Mouse (Mus musculus) lung, postnatal 25 days (tissue): Measurements from ENCODE around the gene Iqck.

Experiments used
- DNase-seq: peaks from one replicate; pipeline ENCODE4 v3.0.0; 2022; ENCODE audit warnings: low spot score

Gene Iqck

GRCm38 (mm10) chr7:118851571-118851970 lies 4.0 kb upstream of the Iqck start:
- peak; percentile 32 for DNase-seq

DNA sequence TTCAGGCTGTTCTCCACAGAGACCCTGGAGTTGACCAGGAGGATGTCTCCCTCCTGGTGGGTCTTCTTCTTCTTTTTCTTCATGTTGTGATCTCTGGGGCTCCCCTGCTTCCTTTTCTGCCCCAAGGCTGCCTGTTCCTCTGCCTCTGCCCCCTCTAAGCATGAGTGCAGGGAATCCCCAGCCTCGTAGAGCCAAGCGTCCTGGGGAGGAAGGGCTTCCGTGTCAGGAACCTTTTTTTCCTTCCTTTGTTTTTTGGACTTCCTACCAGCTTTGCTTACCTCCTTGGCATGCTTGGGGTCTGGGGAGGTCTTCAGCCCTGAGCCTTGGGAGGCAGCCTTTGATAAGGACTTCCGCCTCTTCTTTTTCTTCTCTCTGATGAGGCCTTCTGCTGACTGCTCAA lies 2.9 kb upstream of the Iqck start:
- DNase-seq, result no peak

DNA sequence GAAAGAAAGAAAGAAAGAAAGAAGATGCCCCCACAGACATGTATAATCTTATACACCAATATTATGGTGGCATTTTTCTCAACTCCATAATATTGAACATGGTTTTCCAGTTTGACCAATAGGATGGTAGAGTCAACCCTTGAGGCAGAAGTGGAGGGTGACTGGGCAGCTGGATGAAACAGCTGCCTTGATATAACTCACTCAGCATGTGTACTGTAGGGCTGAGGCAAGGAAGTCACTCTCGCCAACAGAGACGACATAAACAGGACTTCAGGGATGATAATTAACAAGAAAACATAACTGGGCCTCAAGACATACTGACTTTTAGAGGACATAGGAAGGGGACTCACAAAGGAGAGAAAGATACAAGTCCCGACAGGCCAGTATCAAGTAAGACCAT lies 946 bp upstream of the Iqck start:
- no peak for DNase-seq

GRCm38 (mm10) chr7:118855877-118856304 lies 339 bp downstream of the Iqck start, which contains the start of gene Knop1:
TSS of gene Knop1 (minus strand) at chr7:118856254.
- DNase-seq, result no peak

GRCm38 (mm10) chr7:118858640-118859039 lies 3.1 kb downstream of the Iqck start:
- no peak for DNase-seq

DNA sequence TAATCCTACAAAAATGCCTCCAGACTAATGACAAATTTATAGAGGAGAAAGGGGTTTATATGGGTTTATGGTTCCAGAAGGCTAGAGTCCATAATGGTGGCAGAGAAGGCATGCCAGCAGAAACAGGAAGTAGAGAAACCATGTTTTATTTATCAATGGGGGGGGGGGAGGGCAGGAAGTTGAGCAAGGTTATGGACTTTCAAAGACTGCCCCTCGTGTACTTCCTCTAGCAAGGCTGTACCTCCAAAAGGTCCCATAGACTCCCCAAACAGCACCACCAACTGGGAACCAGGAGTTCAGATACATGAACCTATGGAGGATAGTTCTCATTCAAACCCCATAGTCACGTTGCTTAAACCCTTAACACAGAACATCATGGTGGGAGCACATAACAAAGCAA lies 9.8 kb downstream of the Iqck start:
- no peak for DNase-seq

DNA sequence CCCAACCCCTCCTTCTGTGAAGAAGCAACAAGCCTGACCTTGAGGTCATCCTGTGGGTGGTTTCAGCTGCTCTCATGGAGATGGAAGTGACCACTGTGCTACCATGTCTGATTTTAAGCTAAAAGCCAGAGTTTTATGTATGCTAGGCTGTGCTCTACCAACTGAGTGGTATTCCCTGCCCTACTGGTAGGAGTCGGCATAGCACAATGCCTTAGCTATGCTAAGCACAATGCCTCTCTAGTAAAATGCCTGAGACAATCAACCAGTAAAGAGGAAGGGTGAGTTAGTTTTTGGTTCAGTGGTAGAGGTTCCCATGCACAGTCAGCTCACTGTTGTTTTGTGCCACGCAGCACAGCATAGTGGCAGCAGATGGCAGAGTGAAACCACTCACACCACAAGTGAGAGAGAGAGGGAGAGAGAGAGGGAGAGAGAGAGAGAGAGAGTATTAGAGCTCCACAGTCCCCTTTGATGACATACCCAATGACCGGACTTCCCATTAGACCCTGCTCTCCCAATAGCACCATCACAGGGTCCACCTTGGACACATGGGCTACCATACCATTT lies 24.0 kb downstream of the Iqck start:
- no peak for DNase-seq

DNA sequence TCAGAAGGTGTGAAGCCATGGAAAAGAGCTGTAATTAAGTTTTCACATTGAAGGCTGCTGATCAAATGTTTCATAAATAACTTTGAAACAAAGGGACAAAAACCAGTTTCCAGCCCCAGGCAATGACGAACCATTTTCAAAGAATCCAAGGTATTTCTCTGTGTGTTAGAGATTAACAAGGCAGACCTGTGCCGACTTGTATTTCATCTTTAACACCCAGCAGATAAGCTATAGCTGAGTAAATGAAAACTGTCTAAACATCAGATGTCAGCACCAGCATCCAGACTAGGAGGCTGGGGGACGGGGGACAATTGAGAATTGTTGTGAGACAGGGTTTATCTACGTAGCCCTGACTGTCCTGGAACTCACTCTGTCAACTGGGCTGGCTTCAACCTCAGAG lies 28.4 kb downstream of the Iqck start:
- no peak for DNase-seq

DNA sequence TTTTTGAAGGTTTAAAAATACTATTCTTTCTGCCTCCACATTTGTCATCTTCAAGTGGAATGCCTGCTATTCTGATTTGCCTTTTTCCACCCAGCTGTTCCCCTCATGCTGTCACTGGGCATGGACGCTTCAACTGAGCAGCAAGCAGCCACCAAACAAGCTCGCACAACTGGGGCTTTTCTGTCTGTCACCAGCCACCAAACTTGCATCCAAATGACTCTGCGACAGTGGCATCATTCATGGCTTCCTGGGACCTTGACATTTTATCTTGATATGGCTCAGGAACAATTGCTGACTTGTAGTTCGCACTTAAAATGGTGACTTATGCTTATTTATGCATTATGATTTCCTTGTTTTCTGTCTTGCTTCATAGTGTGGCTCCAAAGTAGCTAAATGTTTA lies 29.4 kb downstream of the Iqck start:
- DNase-seq, result no peak

DNA sequence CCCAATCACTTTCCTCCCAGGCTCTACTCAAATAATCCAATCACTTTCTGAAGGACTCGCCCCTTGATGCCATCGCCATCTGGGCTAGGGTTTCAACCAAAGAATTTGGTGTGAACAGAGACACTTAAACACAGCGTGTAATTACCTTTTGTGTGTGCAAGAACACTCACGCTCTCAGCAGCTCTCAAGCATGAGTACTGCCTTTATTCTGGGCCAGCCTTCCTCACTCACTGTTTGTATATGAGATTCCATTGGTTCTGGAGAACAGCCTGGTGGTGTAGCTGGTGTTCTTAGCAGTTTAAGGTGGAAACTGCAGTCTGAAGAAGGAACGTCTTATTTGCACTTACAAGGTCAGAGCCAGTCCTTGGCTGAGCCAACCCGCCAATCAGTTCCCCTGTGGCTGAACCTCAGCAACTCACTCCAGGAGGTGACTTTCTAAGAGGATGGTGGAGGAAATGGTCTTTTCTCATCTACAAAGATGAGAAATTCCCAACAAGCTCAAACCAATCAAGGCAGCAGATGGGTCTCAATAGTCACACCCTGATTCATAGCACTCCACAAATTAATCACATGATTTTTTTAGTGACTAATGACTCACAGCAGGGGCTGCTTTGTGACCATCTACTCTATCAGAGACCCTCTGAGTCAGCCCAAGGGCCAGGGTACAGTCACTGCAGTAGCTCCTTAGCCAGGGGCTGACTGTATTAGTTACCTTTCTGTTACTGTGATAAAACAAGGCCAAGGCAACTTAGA lies 31.9 kb downstream of the Iqck start:
- peak; percentile 31 for DNase-seq

- peak; percentile 12 for DNase-seq
Measured at GRCm38 (mm10) chr7:118889046-118889680, 33.6 kb downstream of the Iqck start.

- no peak for DNase-seq
Measured at GRCm38 (mm10) chr7:118895469-118896450, 40.2 kb downstream of the Iqck start.

DNA sequence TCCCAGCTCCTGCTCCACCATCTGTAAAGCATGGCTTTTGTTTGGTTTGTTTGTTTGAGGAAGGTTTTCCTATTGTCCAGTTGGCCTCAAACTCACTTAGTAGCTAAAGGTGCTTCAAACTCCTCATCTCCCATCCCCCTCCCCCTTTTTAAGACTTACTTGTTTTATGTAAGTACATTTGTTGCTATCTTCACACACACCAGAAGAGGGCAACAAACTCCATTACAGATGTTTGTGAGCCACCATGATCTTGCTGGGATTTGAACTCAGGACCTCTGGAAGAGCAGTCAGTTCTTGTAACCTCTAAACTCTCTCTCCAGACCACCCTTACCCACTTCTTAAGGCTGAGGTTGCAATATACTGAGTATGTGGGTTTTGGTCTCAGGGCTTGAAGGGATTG lies 42.5 kb downstream of the Iqck start:
- DNase-seq, result no peak

- no peak for DNase-seq
Measured at GRCm38 (mm10) chr7:118900090-118900489, 44.5 kb downstream of the Iqck start.

GRCm38 (mm10) chr7:118902944-118903343 lies 47.4 kb downstream of the Iqck start:
- DNase-seq, result peak; percentile 41

DNA sequence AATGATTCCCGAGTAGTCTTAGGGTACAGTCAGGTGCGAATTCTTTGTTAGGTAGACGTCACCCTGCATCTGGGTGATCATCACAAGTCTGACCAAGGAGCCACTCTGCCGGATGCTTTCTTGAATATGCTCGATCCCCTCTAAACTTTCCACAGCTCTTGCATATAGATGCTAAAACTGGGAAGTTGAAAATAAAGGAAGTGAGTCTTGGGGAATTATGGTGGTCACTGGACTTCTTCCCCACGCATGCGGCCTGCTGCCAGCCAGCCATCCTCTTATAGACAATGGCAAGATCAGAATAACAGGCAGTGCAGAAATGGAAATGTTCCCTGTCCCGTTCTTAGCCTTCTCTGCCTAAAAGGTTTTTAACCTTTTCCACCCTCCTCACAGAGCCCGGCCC lies 48.3 kb downstream of the Iqck start:
- DNase-seq, result no peak

GRCm38 (mm10) chr7:118904530-118904929 lies 49.0 kb downstream of the Iqck start:
- DNase-seq, result no peak

- no peak for DNase-seq
Measured at GRCm38 (mm10) chr7:118908961-118909515, 53.5 kb downstream of the Iqck start.

- DNase-seq, result no peak
Measured at GRCm38 (mm10) chr7:118910464-118910863, 54.9 kb downstream of the Iqck start.

- DNase-seq, result no peak
Measured at GRCm38 (mm10) chr7:118911170-118911569, 55.6 kb downstream of the Iqck start.

- no peak for DNase-seq
Measured at GRCm38 (mm10) chr7:118911571-118911970, 56.0 kb downstream of the Iqck start.

DNA sequence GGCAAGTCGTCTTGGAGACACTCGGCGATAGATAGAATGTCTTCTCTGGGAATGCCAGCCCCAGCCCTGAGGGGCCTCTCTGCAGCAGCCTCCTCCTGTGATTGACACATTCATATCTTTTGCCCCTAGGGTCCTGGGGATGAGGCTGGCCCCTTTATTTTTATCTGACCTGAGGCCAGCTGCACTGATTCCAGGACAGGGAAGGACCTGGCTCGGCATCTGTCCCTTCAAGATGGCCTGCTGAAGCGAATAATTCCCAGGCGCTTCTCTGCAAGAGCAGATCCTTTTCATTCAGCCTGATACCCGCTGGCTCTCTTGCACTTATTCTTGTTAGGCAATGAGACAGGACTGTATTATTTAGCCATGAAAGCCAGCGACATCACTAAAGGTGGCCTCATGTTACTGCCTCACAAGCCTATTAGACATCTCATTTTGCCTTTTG lies 56.5 kb downstream of the Iqck start:
- DNase-seq, result no peak
